Mouse (Mus musculus): ENCODE results near the gene Col25a1. TPM values are rescaled to one million over a fixed set of nuclear protein-coding genes. Genes with fewer than 3 reads are reported as not detected.

Col25a1 gene
- polyA plus RNA-seq, 1 experiment = not detected

DNA sequence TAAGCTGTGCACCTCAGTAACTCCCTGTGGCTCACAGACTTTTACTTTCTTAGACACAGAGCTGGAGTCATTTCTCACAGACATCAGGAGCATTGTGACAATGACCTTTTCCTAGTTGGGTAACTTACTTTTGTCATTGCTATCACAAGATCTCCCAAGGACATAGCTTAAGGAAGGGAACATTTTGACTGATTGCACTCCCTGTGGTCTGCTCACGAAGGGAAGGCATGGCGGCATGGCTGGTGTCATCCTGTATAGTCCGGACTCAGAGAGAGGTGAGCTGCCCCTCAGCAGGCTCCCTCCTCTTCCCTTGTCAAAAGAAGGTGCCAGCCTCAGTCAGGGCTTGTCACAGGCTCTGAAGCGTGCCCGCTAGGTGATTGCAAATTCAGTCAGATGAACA is 160.6 kb downstream of the Col25a1 start:
- TF ChIP-seq CTCF (IDR thresholded peaks at IDR 0.05; ENCODE audit: low read depth, low read length) = no peak
- no peak for TF ChIP-seq POLR2A (IDR thresholded peaks at IDR 0.05; ENCODE audit: borderline replicate concordance, low read depth, low read length)
- Histone ChIP-seq H3K27ac (ENCODE audit: insufficient read depth, low read depth, low read length) (no peak overlapping the region), H3K4me1 (ENCODE audit: control insufficient read depth, insufficient read depth, low read length) (no peaks in the 10 kb centered on the region), H3K4me3 (ENCODE audit: insufficient read depth, low read length) (no peak overlapping the region)

DNA sequence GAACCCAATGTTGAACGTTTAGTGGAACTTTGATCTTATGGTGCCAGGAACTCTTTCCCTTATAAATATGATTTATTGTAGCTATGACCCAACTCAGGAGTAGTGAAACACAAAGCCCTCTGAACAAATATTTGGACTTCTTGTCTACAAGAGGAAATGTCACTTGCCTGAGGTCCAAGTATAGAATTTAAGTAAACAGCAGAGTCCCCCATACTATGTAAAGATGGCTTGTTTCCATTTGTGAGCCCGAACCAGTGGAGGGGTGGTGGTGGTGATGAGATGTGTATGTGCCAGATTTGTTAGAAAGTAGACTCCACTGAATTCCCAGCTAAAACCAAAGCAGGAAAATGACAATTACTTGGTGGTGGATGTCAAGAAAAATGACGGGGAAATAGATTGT is 169.2 kb downstream of the Col25a1 start:
- Histone ChIP-seq H3K4me1 (ENCODE audit: control insufficient read depth, insufficient read depth, low read length) (no peaks in the 10 kb centered on the region), H3K4me3 (ENCODE audit: insufficient read depth, low read length) (no peak overlapping the region), H3K27ac (ENCODE audit: insufficient read depth, low read depth, low read length) (no peak overlapping the region)
- TF ChIP-seq CTCF (IDR thresholded peaks at IDR 0.05; ENCODE audit: low read depth, low read length) (no peak), POLR2A (IDR thresholded peaks at IDR 0.05; ENCODE audit: borderline replicate concordance, low read depth, low read length) (no peak)

DNA sequence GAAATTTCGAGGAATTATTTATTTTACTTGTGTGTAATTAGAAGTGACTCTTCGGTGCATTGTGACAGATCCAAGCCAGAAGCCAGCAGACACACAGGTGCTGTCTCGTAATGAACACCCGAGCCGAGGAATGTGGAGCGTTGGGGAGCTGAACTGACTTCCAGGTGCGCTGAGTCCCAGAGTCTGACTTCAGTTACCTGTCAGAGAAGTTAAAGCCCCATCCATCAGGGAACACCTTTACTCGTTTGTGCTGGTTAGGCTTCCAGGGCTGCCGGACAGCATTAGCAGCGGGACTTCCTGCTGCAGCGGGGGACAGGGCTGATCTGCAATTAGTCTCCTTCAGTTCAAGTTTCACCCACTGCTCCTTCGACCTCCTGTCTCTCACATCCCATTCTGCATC is 172.3 kb downstream of the Col25a1 start:
- no peak overlapping the region for H3K4me3 ChIP-seq (ENCODE audit: insufficient read depth, low read length)
- H3K4me1 ChIP-seq (ENCODE audit: control insufficient read depth, insufficient read depth, low read length) = no peaks in the 10 kb centered on the region
- no peak for TF ChIP-seq CTCF (IDR thresholded peaks at IDR 0.05; ENCODE audit: low read depth, low read length)
- no peak for TF ChIP-seq POLR2A (IDR thresholded peaks at IDR 0.05; ENCODE audit: borderline replicate concordance, low read depth, low read length)
- no peak overlapping the region for H3K27ac ChIP-seq (ENCODE audit: insufficient read depth, low read depth, low read length)

DNA sequence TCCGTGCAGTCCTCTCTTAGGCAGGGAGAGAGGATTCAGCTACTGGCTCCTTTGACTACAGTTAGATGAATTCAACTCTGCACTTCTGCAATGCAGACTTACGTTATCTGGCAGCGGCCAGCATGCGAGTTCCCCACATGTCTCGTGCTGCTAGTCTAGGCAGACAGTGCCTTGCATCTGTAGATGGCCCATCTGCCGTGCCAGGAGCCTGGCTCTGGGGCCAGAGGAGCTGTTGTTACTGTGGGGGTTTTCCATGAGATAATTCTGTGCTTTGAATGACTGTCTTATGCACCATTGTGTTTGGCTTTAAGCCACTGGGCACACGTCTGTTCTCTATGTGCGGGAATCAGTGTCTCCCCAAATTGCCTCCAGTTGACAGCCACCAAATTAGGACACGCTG is 173.5 kb downstream of the Col25a1 start:
- H3K4me3 ChIP-seq (ENCODE audit: insufficient read depth, low read length) = no peak overlapping the region
- no peaks in the 10 kb centered on the region for H3K4me1 ChIP-seq (ENCODE audit: control insufficient read depth, insufficient read depth, low read length)
- no peak overlapping the region for H3K27ac ChIP-seq (ENCODE audit: insufficient read depth, low read depth, low read length)
- no peak for TF ChIP-seq CTCF (IDR thresholded peaks at IDR 0.05; ENCODE audit: low read depth, low read length)
- no peak for TF ChIP-seq POLR2A (IDR thresholded peaks at IDR 0.05; ENCODE audit: borderline replicate concordance, low read depth, low read length)

DNA sequence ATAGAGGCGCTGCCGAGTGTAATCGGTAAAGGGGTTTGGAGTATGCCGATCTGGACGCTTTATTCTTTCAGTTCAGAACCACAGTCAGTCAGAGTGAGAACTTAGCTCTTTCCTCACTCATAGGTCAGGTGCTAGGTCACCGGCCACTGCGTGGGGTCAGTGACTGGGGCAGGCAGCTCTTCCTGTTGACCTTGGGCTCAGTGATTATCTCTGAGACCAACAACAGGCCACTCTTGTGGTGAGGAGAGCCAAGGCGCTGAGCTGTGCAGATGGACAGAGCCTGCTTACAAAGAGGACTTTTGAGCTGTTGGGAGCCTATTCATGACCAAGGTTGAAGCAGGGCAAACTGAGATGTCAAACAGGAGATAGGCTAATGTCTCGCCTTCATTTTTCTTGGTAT is 174.4 kb downstream of the Col25a1 start:
- no peak for TF ChIP-seq CTCF (IDR thresholded peaks at IDR 0.05; ENCODE audit: low read depth, low read length)
- no peak for TF ChIP-seq POLR2A (IDR thresholded peaks at IDR 0.05; ENCODE audit: borderline replicate concordance, low read depth, low read length)
- no peak overlapping the region for H3K27ac ChIP-seq (ENCODE audit: insufficient read depth, low read depth, low read length)
- no peaks in the 10 kb centered on the region for H3K4me1 ChIP-seq (ENCODE audit: control insufficient read depth, insufficient read depth, low read length)
- no peak overlapping the region for H3K4me3 ChIP-seq (ENCODE audit: insufficient read depth, low read length)

DNA sequence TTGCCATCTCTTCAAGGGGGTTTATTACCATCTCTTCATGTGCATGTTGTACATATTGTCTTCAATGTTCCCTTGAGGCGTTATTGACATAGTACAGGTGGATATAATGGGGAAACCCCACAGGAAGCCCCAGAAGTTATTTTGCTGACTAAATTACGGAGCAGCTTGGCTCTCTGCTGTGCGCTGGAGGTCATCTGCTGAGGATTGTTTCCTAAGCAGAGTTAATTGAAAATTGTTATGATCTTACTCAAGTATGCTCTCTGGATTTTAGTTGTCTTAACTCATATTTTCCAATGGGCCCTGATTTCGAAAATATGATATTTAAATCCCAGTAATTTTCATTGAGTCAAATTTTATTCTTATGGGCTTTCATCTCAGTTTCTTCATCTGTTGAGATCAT is 178.0 kb downstream of the Col25a1 start:
- TF ChIP-seq POLR2A (IDR thresholded peaks at IDR 0.05; ENCODE audit: borderline replicate concordance, low read depth, low read length) = no peak
- no peak for TF ChIP-seq CTCF (IDR thresholded peaks at IDR 0.05; ENCODE audit: low read depth, low read length)
- Histone ChIP-seq H3K4me3 (ENCODE audit: insufficient read depth, low read length) (no peak overlapping the region), H3K4me1 (ENCODE audit: control insufficient read depth, insufficient read depth, low read length) (no peaks in the 10 kb centered on the region), H3K27ac (ENCODE audit: insufficient read depth, low read depth, low read length) (no peak overlapping the region)

DNA sequence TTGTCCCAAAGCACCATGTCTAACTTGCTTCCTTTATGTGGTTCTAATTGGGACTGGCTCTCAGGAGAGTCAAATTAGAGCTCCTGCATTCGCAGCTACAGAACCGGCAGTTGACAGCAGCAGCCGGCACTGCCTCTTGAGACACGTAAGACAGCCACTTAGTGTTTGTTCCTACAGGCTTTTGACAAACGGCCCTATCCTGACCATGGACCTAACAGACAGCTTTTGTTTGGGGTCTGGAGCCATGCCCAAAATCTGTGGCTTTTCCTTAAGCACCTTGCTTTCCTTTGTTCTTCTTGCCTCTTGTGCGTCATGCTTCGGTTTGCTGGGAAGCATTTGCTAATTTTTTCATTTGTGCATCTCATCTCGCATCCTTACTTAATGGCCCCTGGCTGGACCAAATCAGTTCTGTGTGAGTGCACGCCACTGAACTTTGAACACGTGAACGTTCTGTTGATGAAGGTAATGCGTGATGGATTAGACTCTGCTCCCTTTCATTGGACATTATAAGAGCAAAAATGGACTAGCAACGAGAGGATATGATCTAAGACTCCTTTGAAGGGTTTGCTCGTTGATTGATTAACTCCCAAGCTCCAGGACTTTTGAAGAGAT is 179.5 kb downstream of the Col25a1 start:
- H3K27ac ChIP-seq (ENCODE audit: insufficient read depth, low read depth, low read length) = no peak overlapping the region
- H3K4me3 ChIP-seq (ENCODE audit: insufficient read depth, low read length) = no peak overlapping the region
- H3K4me1 ChIP-seq (ENCODE audit: control insufficient read depth, insufficient read depth, low read length) = no peaks in the 10 kb centered on the region
- TF ChIP-seq CTCF (IDR thresholded peaks at IDR 0.05; ENCODE audit: low read depth, low read length) (no peak), POLR2A (IDR thresholded peaks at IDR 0.05; ENCODE audit: borderline replicate concordance, low read depth, low read length) (no peak)

DNA sequence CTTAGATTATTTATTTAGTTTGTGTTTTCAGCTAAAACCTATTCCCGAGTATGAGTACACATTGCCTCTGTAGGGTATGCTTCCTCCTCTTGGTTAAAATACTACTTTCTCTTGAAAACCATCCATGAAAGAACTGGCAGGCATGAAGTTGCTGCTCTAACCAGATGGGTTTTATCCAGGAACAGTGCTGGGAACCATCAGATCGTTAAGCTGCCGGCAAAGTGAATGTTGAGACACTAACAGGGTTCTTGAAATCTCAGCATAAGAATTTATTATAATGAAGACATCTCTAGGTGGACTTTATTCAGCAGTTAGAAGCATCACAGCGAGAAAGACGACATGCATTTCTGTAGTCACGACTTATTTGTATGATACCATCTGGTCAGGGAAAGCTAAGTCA is 181.9 kb downstream of the Col25a1 start:
- Histone ChIP-seq H3K4me1 (ENCODE audit: control insufficient read depth, insufficient read depth, low read length) (no peaks in the 10 kb centered on the region), H3K4me3 (ENCODE audit: insufficient read depth, low read length) (no peak overlapping the region), H3K27ac (ENCODE audit: insufficient read depth, low read depth, low read length) (no peak overlapping the region)
- no peak for TF ChIP-seq CTCF (IDR thresholded peaks at IDR 0.05; ENCODE audit: low read depth, low read length)
- no peak for TF ChIP-seq POLR2A (IDR thresholded peaks at IDR 0.05; ENCODE audit: borderline replicate concordance, low read depth, low read length)

DNA sequence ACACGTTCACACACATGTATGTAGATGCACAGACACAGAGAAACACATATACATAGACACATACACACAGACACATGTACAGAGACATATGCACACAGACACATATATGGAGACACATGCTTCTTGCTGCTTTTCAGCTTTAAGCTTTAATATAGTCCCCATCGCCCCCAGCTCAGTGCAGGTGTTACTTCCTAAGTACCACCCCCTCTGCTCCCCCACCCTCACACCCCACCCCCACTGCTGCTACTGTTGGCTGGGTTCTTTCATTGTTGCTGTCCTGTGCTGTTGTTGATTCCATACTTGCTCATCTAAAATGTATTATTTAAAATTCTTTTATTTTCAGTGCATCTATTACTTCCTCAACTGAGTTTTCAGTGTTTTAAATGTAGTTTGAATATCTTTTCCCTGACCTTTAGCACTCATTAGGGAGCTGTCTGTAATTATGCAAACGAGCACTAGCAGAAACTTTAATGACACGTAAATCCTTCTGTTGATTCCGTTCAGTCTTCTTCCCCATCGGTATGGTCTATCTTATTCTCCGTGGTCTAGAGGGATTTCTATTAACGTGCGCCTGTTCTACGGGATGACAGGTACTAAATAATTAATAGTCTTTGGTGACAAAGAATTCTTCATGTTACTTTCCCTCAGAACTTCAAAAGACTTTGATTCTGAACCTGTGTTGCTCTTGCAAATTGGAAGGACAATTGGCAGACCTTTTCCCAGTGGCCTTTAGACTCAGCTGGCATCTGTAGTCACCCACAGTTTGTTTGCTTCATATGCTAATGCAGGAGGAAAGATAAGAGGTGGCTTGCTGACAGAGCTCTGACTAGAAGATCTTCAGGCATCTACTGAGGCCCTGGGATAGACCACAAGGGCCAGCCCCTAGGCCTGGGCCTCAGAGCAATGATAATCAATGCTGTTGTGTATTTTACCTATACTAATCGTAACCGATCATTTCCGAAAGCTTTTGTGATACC is 196.0 kb downstream of the Col25a1 start:
- no peak overlapping the region for H3K4me3 ChIP-seq (ENCODE audit: insufficient read depth, low read length)
- TF ChIP-seq CTCF (IDR thresholded peaks at IDR 0.05; ENCODE audit: low read depth, low read length) (no peak), POLR2A (IDR thresholded peaks at IDR 0.05; ENCODE audit: borderline replicate concordance, low read depth, low read length) (no peak)
- peaks cover 19% of the 10 kb centered on the region for H3K4me1 ChIP-seq (ENCODE audit: control insufficient read depth, insufficient read depth, low read length)
- no peak overlapping the region for H3K27ac ChIP-seq (ENCODE audit: insufficient read depth, low read depth, low read length)

DNA sequence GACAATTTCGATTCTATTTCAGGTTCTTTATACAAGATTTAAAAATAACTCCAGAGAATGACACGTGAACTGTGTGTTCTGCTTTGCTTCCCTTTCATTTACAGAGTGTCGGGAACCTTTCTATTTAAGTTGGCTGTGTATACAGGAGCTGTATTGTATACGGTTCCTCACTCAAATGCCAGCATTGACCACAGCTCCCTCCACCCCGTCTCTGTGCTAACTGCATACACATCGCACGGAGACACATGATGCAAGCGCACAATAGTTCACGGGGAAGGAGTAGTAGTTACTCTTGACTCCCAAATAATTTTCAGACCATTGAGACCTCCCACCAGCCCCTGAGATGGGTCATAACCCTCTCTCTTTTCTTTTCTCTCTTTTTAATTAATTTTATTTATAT is 197.6 kb downstream of the Col25a1 start:
- H3K4me3 ChIP-seq (ENCODE audit: insufficient read depth, low read length) = no peak overlapping the region
- peaks cover 17% of the 10 kb centered on the region for H3K4me1 ChIP-seq (ENCODE audit: control insufficient read depth, insufficient read depth, low read length)
- TF ChIP-seq CTCF (IDR thresholded peaks at IDR 0.05; ENCODE audit: low read depth, low read length) = no peak
- peak overlapping the region; percentile 78 for H3K27ac ChIP-seq (ENCODE audit: insufficient read depth, low read depth, low read length)
